Mouse (Mus musculus) left cerebral cortex, postnatal 4 days (tissue): Measurements from ENCODE around the gene Cyp2t4. TPM values are rescaled to one million over a fixed set of nuclear protein-coding genes. Genes with fewer than 3 reads are reported as not detected.
A peak's percentile ranks its signal among the peaks of the same experiment; 100 is the strongest.

Source experiments
- DNase-seq: peaks from one replicate; pipeline ENCODE4 v3.0.0-alpha.2; 2022
- intact Hi-C: fragments of 180-260 bp; cut with DNase I; formaldehyde crosslinking; loops from one replicate; pipeline ENCODE4 v1.15.1; 2025
- total RNA-seq, 2 experiments: library from RNA; stranded (reverse); gene quantifications; 2 replicates each; pipeline ENCODE4 v1.2.3; 2021

Cyp2t4 gene
- total RNA-seq, 2 experiments from 2014 or later: not detected

- peak; percentile 90 for DNase-seq
- intact Hi-C loops: no loop called here
Observed at GRCm38 (mm10) chr7:27159882-27160281, 6.4 kb downstream of the Cyp2t4 start.

- intact Hi-C loops: no loop called here
- DNase-seq: no peak
Observed at GRCm38 (mm10) chr7:27160921-27161320, 7.4 kb downstream of the Cyp2t4 start.

- intact Hi-C loops: no loop called here
- no peak for DNase-seq
Observed at GRCm38 (mm10) chr7:27161744-27162143, 8.2 kb downstream of the Cyp2t4 start.

GRCm38 (mm10) chr7:27162780-27163449, 9.4 kb downstream of the Cyp2t4 start:
- no peak for DNase-seq
- intact Hi-C loops: no loop called here

GRCm38 (mm10) chr7:27163450-27163805, 9.9 kb downstream of the Cyp2t4 start:
- intact Hi-C loops: no loop called here
- no peak for DNase-seq

GRCm38 (mm10) chr7:27164112-27164947, 10.8 kb downstream of the Cyp2t4 start:
- intact Hi-C loops: no loop called here
- no peak for DNase-seq

GRCm38 (mm10) chr7:27165007-27165655, 11.6 kb downstream of the Cyp2t4 start:
- intact Hi-C loops: no loop called here
- peak; percentile 43 for DNase-seq

- intact Hi-C loops: no loop called here
- DNase-seq: no peak
Observed at GRCm38 (mm10) chr7:27165696-27166095, 12.2 kb downstream of the Cyp2t4 start.

- peak; percentile 88 for DNase-seq
- intact Hi-C loops: no loop called here
Observed at GRCm38 (mm10) chr7:27166229-27166613, 12.7 kb downstream of the Cyp2t4 start.

GRCm38 (mm10) chr7:27166614-27167474, 13.3 kb downstream of the Cyp2t4 start, which contains the start of gene Egln2:
TSS of gene Egln2 (minus strand) at chr7:27166802.
- intact Hi-C loops: no loop called here
- DNase-seq: peak; percentile 98

GRCm38 (mm10) chr7:27167475-27168094, 14.1 kb downstream of the Cyp2t4 start:
- no peak for DNase-seq
- intact Hi-C loops: no loop called here

GRCm38 (mm10) chr7:27168371-27168770, 14.9 kb downstream of the Cyp2t4 start:
- intact Hi-C loops: no loop called here
- DNase-seq: no peak

- intact Hi-C loops: no loop called here
- DNase-seq: no peak
Observed at GRCm38 (mm10) chr7:27170981-27171380, 17.5 kb downstream of the Cyp2t4 start.

GRCm38 (mm10) chr7:27174496-27174895, 21.0 kb downstream of the Cyp2t4 start:
- DNase-seq: no peak
- intact Hi-C loops: no loop called here

GRCm38 (mm10) chr7:27174896-27175295, 21.4 kb downstream of the Cyp2t4 start:
- no peak for DNase-seq
- intact Hi-C loops: no loop called here

GRCm38 (mm10) chr7:27177942-27178323, 24.4 kb downstream of the Cyp2t4 start:
- DNase-seq: no peak
- intact Hi-C loops: no loop called here

GRCm38 (mm10) chr7:27178324-27179216, 25.1 kb downstream of the Cyp2t4 start, which contains the start of gene Rab4b:
TSS of gene Rab4b (minus strand) at chr7:27178896.
- intact Hi-C loops: no loop called here

GRCm38 (mm10) chr7:27179217-27179918, 25.9 kb downstream of the Cyp2t4 start:
- DNase-seq: no peak
- intact Hi-C loops: no loop called here

More at GRCm38 (mm10) chr7:27178324-27179216, 25.1 kb downstream of the Cyp2t4 start, which contains the start of gene Rab4b:
- DNase-seq: peak; percentile 99
